Mouse (Mus musculus): ENCODE data around the gene Slc22a23. TPM values are rescaled to one million over a fixed set of nuclear protein-coding genes. Genes with fewer than 3 reads are reported as not detected.
"Not testable (repeated sequence)": the region's sequence is repeated elsewhere in the genome, so short reads cannot be mapped to it uniquely, and the experiment has no call there.

Gene Slc22a23
- polyA plus RNA-seq (2012; rRNA removed): 43.9 and 44.9 TPM in 2 replicates

DNA sequence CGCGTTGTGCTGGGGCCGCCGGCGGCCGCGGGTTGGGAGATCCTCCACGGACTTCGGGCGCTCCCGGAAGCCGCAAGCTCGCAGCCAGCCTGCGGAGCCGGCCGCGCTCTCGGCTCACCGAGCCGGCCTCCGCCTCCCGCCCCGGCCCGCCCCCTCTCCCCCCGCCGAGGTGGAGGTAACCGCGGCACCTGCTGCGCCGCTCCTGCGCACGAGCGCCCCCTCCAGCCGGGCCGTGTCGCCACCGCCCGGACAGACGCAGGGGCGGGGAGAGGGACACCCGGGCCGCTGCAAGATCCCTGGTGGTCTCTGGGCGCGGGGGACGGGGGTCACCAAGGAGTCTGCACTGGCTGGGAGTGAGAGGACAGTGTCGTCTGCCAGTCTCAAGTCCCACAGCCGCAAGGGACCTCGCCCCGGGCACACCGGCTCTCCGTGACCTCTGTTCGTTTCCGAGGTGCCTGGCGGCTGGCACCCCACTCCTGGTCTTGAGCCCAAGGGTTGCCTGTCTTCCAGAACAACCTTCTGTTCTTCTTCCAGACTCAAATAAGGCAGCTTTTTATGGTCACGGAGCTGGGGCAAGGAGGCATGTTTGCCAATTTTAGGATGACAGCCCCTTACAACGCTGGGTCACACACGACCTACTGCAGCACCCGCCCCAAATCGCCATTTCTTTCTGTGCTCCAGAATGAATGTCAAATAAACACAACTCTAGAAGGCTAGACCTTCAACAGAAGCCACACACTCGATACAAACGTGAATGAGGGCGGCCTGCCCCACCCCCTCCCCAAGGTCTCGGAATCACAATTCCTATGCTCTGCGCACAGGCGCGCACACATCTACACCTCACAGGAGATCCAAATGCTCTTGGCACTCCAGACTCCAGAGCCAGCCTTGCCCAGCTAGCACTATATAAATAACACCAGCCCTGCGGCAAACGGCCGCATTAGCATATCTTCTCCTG, at the start of gene Slc22a23:
Slc22a23 (minus strand) TSS at position 55 of the 958 bp plus-strand sequence.
- H3K27ac ChIP-seq (ENCODE audit: insufficient read depth, low read length): peak within 1 kb of the TSS; percentile 93
- DNase-seq: peak; percentile 88 to 90
- WGBS: under 1% methylated on average over 65 of the region's 69 CpGs
- no peaks in the 10 kb centered on the region for H3K27me3 ChIP-seq (ENCODE audit: control insufficient read depth, insufficient read depth, low read length)
- peak within 1 kb of the TSS; percentile 63 for H3K4me3 ChIP-seq (replicated peaks; ENCODE audit: insufficient read depth, low read depth, low read length)
- H3K4me1 ChIP-seq (ENCODE audit: control insufficient read depth, insufficient read depth, low read length): peaks cover 8% of the 10 kb centered on the region; the same call in 1 of the 2 replicates
- TF ChIP-seq POLR2A (IDR thresholded peaks at IDR 0.05; ENCODE audit: borderline replicate concordance, insufficient read depth, low read length): peak; percentile 38; the same call in 1 of the 2 replicates
- TF ChIP-seq CTCF (IDR thresholded peaks at IDR 0.05; ENCODE audit: borderline replicate concordance, insufficient read depth, low read depth, low read length): peak; percentile 49; the same call in 1 of the 2 replicates

DNA sequence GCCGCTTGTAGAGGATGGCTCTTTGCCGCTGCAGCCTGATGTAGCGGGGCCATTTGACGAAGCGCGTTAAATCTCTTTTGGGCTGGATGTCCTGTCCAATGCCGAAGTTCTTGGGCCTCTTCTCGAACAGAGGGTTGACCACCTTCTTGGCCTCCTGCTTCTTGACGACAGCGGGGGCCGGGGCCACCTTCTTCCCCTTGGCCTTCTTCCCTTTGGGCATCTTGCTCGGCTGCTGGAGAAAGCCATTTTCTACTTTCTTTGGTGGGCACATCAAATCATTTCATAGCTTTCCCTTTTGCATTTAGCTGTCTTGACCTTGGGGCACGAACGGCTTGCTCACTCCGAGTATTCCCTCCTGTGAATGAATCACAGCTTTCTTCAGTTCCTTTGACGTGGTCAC, 49.3 kb upstream of the Slc22a23 start:
- not testable (repeated sequence) for DNase-seq; H3K27me3 ChIP-seq (ENCODE audit: control insufficient read depth, insufficient read depth, low read length); H3K4me1 ChIP-seq (ENCODE audit: control insufficient read depth, insufficient read depth, low read length); H3K4me3 ChIP-seq (replicated peaks; ENCODE audit: insufficient read depth, low read depth, low read length); H3K27ac ChIP-seq (ENCODE audit: insufficient read depth, low read length)
- 67% methylated on average over 16 of the region's 16 CpGs for WGBS

DNA sequence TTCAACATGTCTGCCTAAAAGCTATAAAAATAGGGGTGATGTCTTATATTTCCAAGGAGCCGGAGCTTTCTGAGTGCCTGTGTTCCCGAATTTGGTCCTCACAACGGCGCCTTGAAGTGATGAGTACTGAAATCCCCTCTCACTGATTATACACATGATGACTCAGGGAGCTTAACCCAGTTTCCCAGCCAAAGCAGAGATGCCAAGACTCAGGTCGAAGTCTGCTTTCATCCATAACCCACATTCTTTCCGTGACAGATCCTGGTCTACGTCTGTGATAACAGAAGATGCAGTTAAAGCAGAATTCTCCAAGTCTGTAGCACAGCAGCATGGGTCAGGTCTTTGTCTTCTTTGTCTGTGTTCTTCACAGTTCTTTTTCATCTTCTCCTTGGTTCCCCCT, 47.4 kb upstream of the Slc22a23 start:
- H3K27ac ChIP-seq (ENCODE audit: insufficient read depth, low read length): no peak overlapping the region
- no peak overlapping the region for H3K4me3 ChIP-seq (replicated peaks; ENCODE audit: insufficient read depth, low read depth, low read length)
- H3K27me3 ChIP-seq (ENCODE audit: control insufficient read depth, insufficient read depth, low read length): no peaks in the 10 kb centered on the region; the same call in 1 of the 2 replicates
- WGBS: 68% methylated on average over 7 of the region's 7 CpGs
- no peaks in the 10 kb centered on the region for H3K4me1 ChIP-seq (ENCODE audit: control insufficient read depth, insufficient read depth, low read length)
- DNase-seq: no peak
- TF ChIP-seq CTCF (IDR thresholded peaks at IDR 0.05; ENCODE audit: borderline replicate concordance, insufficient read depth, low read depth, low read length) (no peak), POLR2A (IDR thresholded peaks at IDR 0.05; ENCODE audit: borderline replicate concordance, insufficient read depth, low read length) (no peak)

DNA sequence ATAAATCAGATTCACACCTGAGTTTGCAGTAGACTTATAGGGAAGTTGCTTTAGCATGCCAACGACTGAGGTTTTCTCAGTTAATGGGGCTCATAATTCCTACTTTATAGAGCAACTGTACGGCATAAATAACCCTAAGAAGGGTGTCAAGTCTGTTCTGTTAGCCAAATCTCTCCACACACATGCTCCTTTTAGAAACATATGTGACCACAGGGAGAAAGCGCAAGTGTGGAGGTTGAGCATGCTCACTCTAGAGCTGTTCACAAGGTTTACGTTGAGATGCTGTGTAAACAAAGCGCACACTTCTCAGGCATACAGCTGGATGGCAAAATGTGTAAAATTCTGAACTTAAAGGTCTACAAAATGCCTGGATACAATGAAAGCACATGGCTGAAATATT, 43.2 kb upstream of the Slc22a23 start:
- Histone ChIP-seq H3K27me3 (ENCODE audit: control insufficient read depth, insufficient read depth, low read length) (no peaks in the 10 kb centered on the region; the same call in 1 of the 2 replicates), H3K4me1 (ENCODE audit: control insufficient read depth, insufficient read depth, low read length) (no peaks in the 10 kb centered on the region), H3K27ac (ENCODE audit: insufficient read depth, low read length) (no peak overlapping the region), H3K4me3 (replicated peaks; ENCODE audit: insufficient read depth, low read depth, low read length) (no peak overlapping the region)
- DNase-seq: no peak
- TF ChIP-seq POLR2A (IDR thresholded peaks at IDR 0.05; ENCODE audit: borderline replicate concordance, insufficient read depth, low read length) (no peak), CTCF (IDR thresholded peaks at IDR 0.05; ENCODE audit: borderline replicate concordance, insufficient read depth, low read depth, low read length) (no peak)
- WGBS: 95% methylated on average over 5 of the region's 5 CpGs

DNA sequence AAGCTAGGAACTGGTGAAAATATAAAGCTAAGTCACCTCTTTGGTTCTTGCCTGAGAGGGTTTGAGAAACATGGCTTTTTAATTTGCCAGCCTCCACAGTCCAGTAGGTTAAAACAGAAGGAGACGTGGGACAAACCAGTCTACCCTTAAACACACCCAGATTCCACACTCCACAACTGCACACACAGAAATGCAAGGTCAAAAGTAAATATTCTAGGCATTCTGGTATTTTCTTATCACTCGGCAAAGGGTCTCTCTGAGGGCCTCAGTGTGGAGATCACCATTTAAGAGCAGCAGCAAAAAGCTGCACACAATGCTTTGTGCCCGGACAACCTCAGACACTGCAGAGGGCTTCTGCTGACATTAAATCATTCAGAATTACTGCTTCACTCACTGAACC, 38.4 kb upstream of the Slc22a23 start:
- WGBS: 95% methylated on average over 3 of the region's 3 CpGs
- Histone ChIP-seq H3K27ac (ENCODE audit: insufficient read depth, low read length) (no peak overlapping the region), H3K4me3 (replicated peaks; ENCODE audit: insufficient read depth, low read depth, low read length) (no peak overlapping the region), H3K27me3 (ENCODE audit: control insufficient read depth, insufficient read depth, low read length) (no peaks in the 10 kb centered on the region; the same call in 1 of the 2 replicates), H3K4me1 (ENCODE audit: control insufficient read depth, insufficient read depth, low read length) (no peaks in the 10 kb centered on the region)
- DNase-seq: no peak
- TF ChIP-seq CTCF (IDR thresholded peaks at IDR 0.05; ENCODE audit: borderline replicate concordance, insufficient read depth, low read depth, low read length) (no peak), POLR2A (IDR thresholded peaks at IDR 0.05; ENCODE audit: borderline replicate concordance, insufficient read depth, low read length) (no peak)

DNA sequence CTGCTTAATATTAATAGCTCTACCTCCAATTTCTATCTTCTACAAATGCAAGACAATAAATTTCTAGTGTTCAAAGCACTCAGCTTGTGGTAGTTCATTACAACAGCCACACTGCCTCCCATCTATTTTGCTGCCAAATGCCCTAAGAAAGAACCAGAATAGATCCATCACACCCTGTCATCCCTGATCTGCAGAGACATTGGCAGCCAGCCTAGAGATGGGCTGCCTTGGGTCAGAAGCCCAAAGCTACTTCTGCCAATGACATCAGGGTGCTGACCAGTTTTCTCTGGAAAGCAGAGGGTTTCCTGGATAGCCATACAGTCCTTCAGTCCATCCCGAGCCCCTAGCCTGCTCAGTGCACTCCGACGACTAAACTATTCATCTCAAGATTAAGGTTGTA, 33.9 kb upstream of the Slc22a23 start:
- TF ChIP-seq CTCF (IDR thresholded peaks at IDR 0.05; ENCODE audit: borderline replicate concordance, insufficient read depth, low read depth, low read length): no peak
- TF ChIP-seq POLR2A (IDR thresholded peaks at IDR 0.05; ENCODE audit: borderline replicate concordance, insufficient read depth, low read length): no peak
- Histone ChIP-seq H3K4me3 (replicated peaks; ENCODE audit: insufficient read depth, low read depth, low read length) (no peak overlapping the region), H3K4me1 (ENCODE audit: control insufficient read depth, insufficient read depth, low read length) (no peaks in the 10 kb centered on the region), H3K27me3 (ENCODE audit: control insufficient read depth, insufficient read depth, low read length) (no peaks in the 10 kb centered on the region), H3K27ac (ENCODE audit: insufficient read depth, low read length) (no peak overlapping the region)
- peak in 1 of 2 experiments; percentile 13 for DNase-seq
- WGBS: 12% methylated on average over 3 of the region's 3 CpGs

DNA sequence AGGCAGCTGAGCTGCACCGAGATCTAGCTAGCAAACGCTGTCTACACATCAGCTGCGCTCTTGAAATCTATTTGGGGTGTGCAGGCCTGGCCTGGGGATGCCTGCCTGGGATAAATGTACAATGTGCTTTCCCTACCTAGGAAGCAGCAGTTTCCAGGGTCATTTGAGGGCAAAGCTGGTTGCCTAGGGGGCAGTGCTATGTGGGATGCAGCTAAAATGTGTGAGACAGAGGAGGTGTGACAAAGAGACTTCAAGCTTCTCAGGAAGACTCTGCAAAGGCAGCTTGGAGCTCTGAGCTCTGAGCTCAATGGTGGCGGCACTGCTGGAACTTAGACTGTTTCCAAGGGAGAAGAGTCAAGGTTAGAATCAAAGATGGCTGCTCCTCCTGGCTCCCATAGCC, 30.2 kb upstream of the Slc22a23 start:
- no peak overlapping the region for H3K4me3 ChIP-seq (replicated peaks; ENCODE audit: insufficient read depth, low read depth, low read length)
- DNase-seq: no peak
- 81% methylated on average over 4 of the region's 4 CpGs for WGBS
- TF ChIP-seq CTCF (IDR thresholded peaks at IDR 0.05; ENCODE audit: borderline replicate concordance, insufficient read depth, low read depth, low read length) (no peak), POLR2A (IDR thresholded peaks at IDR 0.05; ENCODE audit: borderline replicate concordance, insufficient read depth, low read length) (no peak)
- no peaks in the 10 kb centered on the region for H3K27me3 ChIP-seq (ENCODE audit: control insufficient read depth, insufficient read depth, low read length)
- no peak overlapping the region for H3K27ac ChIP-seq (ENCODE audit: insufficient read depth, low read length)
- no peaks in the 10 kb centered on the region for H3K4me1 ChIP-seq (ENCODE audit: control insufficient read depth, insufficient read depth, low read length)

Data from cerebellum, adult 2 months (tissue).